ENCODE assay signal across 16 mouse cellular contexts in the genomic region with DNA sequence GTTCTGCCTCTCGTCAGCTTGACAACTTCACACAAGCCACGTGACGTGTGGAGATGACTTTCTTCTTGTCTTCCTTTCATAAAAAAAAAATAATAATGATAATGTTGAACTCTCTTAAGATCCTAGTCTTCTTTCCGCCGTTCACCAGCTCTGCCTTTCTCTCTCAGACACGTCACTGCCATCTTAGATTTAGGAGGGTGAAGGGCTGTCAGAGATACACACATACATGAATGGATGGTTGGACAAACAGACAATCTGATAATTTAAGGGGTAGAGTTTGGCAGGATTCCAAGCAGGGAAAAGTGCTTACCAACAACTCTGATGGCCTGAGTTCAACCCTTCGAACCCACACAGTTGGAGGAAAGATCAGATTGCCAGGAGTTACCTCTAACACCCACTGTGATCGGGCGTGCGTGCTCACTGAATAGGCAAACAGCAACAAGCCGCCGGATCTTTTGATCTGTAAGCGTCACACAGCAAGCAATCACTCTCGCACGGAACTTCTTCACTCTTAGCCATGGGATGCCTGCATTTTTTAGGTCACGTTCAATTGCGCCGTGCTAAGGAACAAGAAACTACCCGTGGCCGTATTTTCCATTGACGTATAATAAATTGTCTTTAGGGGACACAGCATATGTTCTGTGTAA.
DNase-seq lines count a peak whose midpoint lies in the region; ATAC-seq lines count a peak whose summit lies in the region.
"Had no signal": no experiment of that assay in that cellular context is flagged by ENCODE, and none has a peak within 500 bp of the region (broad histone marks: within the 10 kb centered on the region; RNA-seq: fewer than 3 reads in every experiment).

No protein-coding gene starts in this region.

- no peak for ATAC-seq in heart, embryonic 14.5 days (ENCODE audit: insufficient number of reproducible peaks, insufficient read depth, low FRiP score, low read depth)
- no peak for ATAC-seq in megakaryocyte, adult 5-6 weeks (ENCODE audit: poor library complexity, severe bottlenecking)
- ATAC-seq in heart, embryonic 16.5 days (replicated peaks; ENCODE audit: extremely low read depth, insufficient read depth, low FRiP score) = no peak
- no peak for ATAC-seq in liver, embryonic 16.5 days (ENCODE audit: low read depth)
- ATAC-seq: forebrain, embryonic 14.5 days; intestine, embryonic 16.5 days had no signal

- H3K36me3 ChIP-seq in heart, embryonic 14.5 days (ENCODE audit: control insufficient read depth, insufficient read depth, low read length) = no peaks in the 10 kb centered on the region
- no peaks in the 10 kb centered on the region for H3K36me3 ChIP-seq in megakaryocyte, embryonic 14.5 days (replicated peaks; ENCODE audit: low read length)
- no peaks in the 10 kb centered on the region for H3K36me3 ChIP-seq in heart, embryonic 16.5 days (ENCODE audit: control insufficient read depth, insufficient read depth)
- H3K36me3 ChIP-seq in liver, embryonic 16.5 days (ENCODE audit: control insufficient read depth, insufficient read depth) = no peaks in the 10 kb centered on the region
- H3K36me3 ChIP-seq: limb, embryonic 12.5 days; midbrain, embryonic 12.5 days had no signal

- no peaks in the 10 kb centered on the region for H3K27me3 ChIP-seq in heart, embryonic 14.5 days (ENCODE audit: control insufficient read depth, insufficient read depth, low read length)
- peaks cover 23% of the 10 kb centered on the region for H3K27me3 ChIP-seq in megakaryocyte, embryonic 14.5 days (replicated peaks)
- no peaks in the 10 kb centered on the region for H3K27me3 ChIP-seq in heart, embryonic 16.5 days (ENCODE audit: control insufficient read depth, insufficient read depth, low read length)
- no peaks in the 10 kb centered on the region for H3K27me3 ChIP-seq in liver, embryonic 16.5 days (ENCODE audit: control insufficient read depth, insufficient read depth, low read depth, low read length)
- H3K27me3 ChIP-seq: limb, embryonic 12.5 days; midbrain, embryonic 12.5 days had no signal

- peak overlapping the region; percentile 72 to 84 for H3K27ac ChIP-seq in heart, embryonic 14.5 days (replicated peaks in 1 of 2; ENCODE audit: control insufficient read depth in 1 of 2, insufficient read depth in 1 of 2, low read depth in 2 of 2, low read length in 2 of 2)
- H3K27ac ChIP-seq in heart, embryonic 16.5 days (ENCODE audit: low read length) = peak overlapping the region; percentile 81
- H3K27ac ChIP-seq in liver, embryonic 16.5 days (ENCODE audit: low read length) = peak overlapping the region; percentile 42; the same call in 1 of the 2 replicates
- H3K27ac ChIP-seq: limb, embryonic 12.5 days; midbrain, embryonic 12.5 days had no signal

- H3K4me3 ChIP-seq in heart, embryonic 14.5 days (ENCODE audit: control insufficient read depth in 1 of 2, insufficient read depth in 1 of 2, low read depth in 1 of 2, low read length in 2 of 2) = no peak overlapping the region
- peak overlapping the region; percentile 62 for H3K4me3 ChIP-seq in megakaryocyte, embryonic 14.5 days (replicated peaks)
- H3K4me3 ChIP-seq in heart, embryonic 16.5 days (ENCODE audit: low read length) = no peak overlapping the region
- no peak overlapping the region for H3K4me3 ChIP-seq in liver, embryonic 16.5 days (ENCODE audit: low read depth, low read length)
- H3K4me3 ChIP-seq: limb, embryonic 12.5 days; midbrain, embryonic 12.5 days had no signal

- no peaks in the 10 kb centered on the region for H3K9me3 ChIP-seq in heart, embryonic 14.5 days (ENCODE audit: control insufficient read depth, low read length)
- H3K9me3 ChIP-seq in megakaryocyte, embryonic 14.5 days = peaks cover 6% of the 10 kb centered on the region
- H3K9me3 ChIP-seq in heart, embryonic 16.5 days (replicated peaks; ENCODE audit: control insufficient read depth, low read length) = no peaks in the 10 kb centered on the region
- H3K9me3 ChIP-seq in liver, embryonic 16.5 days (replicated peaks; ENCODE audit: control insufficient read depth, low read length) = no peaks in the 10 kb centered on the region
- H3K9me3 ChIP-seq: limb, embryonic 12.5 days; midbrain, embryonic 12.5 days had no signal

- 65% methylated on average over 21 of the region's 21 CpGs for WGBS in heart, embryonic 14.5 days
- WGBS in heart, embryonic 16.5 days = 65% methylated on average over 21 of the region's 21 CpGs
- 56% methylated on average over 21 of the region's 21 CpGs for WGBS in liver, embryonic 16.5 days (ENCODE audit: insufficient replicate concordance)

- peaks cover 13 to 23% of the 10 kb centered on the region in 2 experiments for H3K4me1 ChIP-seq in heart, embryonic 14.5 days (ENCODE audit: control insufficient read depth in 2 of 2, insufficient read depth in 2 of 2, low read length in 2 of 2)
- H3K4me1 ChIP-seq in megakaryocyte, embryonic 14.5 days = peaks cover 37% of the 10 kb centered on the region
- peaks cover 17% of the 10 kb centered on the region for H3K4me1 ChIP-seq in heart, embryonic 16.5 days (ENCODE audit: control insufficient read depth, insufficient read depth, low read length)
- H3K4me1 ChIP-seq in liver, embryonic 16.5 days (ENCODE audit: control insufficient read depth, low read depth, low read length) = peaks cover 13% of the 10 kb centered on the region
- H3K4me1 ChIP-seq: limb, embryonic 12.5 days had no signal

- intact Hi-C loops in heart, postnatal 25 days (cut with DNase I) = no loop called here
- intact Hi-C loops in left cerebral cortex, postnatal 10 days (cut with DNase I) = loop anchor here (5.0 kb wide), 1 partner anchor 39 kb away; no protein-coding TSS in a partner anchor

- DNase-seq in heart, postnatal 25 days (ENCODE audit: low spot score) = no peak
- DNase-seq in gastrocnemius, postnatal 25 days = no peak
- no peak for DNase-seq in left cerebral cortex, postnatal 10 days (ENCODE audit: extremely low spot score in 1 of 2, low spot score in 2 of 2)
- DNase-seq: adrenal gland, postnatal 14 days; cerebellum, adult 8-10 months; embryo, embryonic 11 days; thymus, postnatal 25 days had no signal

- no peak overlapping the region for H3K4me2 ChIP-seq in heart, embryonic 14.5 days (ENCODE audit: low read length)
- no peak overlapping the region for H3K4me2 ChIP-seq in heart, embryonic 16.5 days (ENCODE audit: low read depth, low read length)
- H3K4me2 ChIP-seq in liver, embryonic 16.5 days (ENCODE audit: low read depth, low read length) = no peak overlapping the region
- H3K4me2 ChIP-seq: limb, embryonic 12.5 days; midbrain, embryonic 12.5 days had no signal

- H3K9ac ChIP-seq in heart, embryonic 14.5 days (ENCODE audit: low read length) = no peak overlapping the region
- H3K9ac ChIP-seq in heart, embryonic 16.5 days (ENCODE audit: low read length) = no peak overlapping the region
- no peak overlapping the region for H3K9ac ChIP-seq in liver, embryonic 16.5 days (ENCODE audit: low read depth, low read length)
- H3K9ac ChIP-seq: limb, embryonic 12.5 days; midbrain, embryonic 12.5 days had no signal
